Mouse (Mus musculus): Measurements from ENCODE around the gene Erbb2. TPM values are rescaled to one million over a fixed set of nuclear protein-coding genes. Genes with fewer than 3 reads are reported as not detected.

Erbb2 gene
- polyA plus RNA-seq, 1 experiment from 2014 or later: 54.9 TPM

DNA sequence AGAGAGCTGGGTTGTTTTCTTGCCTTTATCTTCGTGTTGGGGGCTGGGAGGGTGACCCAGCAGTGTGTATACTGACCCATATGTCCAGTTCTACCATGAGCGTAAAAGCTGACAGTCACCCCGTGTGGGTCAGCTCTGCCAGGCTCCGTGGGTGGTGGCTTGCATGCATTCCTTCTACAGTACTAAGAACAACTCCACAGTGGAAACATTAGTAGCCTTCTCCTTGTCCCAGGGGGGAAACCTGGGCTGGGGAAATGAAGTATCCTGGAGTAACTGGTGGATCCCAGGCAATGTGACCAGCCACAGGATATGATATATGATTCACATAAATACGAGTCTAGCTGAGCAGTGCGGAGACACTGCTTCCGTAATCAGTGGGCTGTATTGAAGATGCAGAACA lies 1.5 kb downstream of the Erbb2 start:
- ATAC-seq (ENCODE audit: low FRiP score, low TSS enrichment): no peak
- 9% methylated on average over 7 of the region's 7 CpGs for WGBS
- H3K27ac ChIP-seq (ENCODE audit: low read length): peak overlapping the region; percentile 28
- H3K4me2 ChIP-seq (replicated peaks; ENCODE audit: low read depth, low read length): peak overlapping the region; percentile 82
- H3K27me3 ChIP-seq (ENCODE audit: insufficient read depth, low read length): no peaks in the 10 kb centered on the region
- H3K4me3 ChIP-seq (ENCODE audit: low read length): peak overlapping the region; percentile 98
- H3K36me3 ChIP-seq (ENCODE audit: insufficient read depth, low read length): no peaks in the 10 kb centered on the region
- peak overlapping the region; percentile 97 for H3K9ac ChIP-seq (replicated peaks; ENCODE audit: low read length)
- H3K9me3 ChIP-seq (ENCODE audit: low read length): no peaks in the 10 kb centered on the region
- H3K4me1 ChIP-seq (ENCODE audit: insufficient read depth, low read length): peaks cover 70% of the 10 kb centered on the region

DNA sequence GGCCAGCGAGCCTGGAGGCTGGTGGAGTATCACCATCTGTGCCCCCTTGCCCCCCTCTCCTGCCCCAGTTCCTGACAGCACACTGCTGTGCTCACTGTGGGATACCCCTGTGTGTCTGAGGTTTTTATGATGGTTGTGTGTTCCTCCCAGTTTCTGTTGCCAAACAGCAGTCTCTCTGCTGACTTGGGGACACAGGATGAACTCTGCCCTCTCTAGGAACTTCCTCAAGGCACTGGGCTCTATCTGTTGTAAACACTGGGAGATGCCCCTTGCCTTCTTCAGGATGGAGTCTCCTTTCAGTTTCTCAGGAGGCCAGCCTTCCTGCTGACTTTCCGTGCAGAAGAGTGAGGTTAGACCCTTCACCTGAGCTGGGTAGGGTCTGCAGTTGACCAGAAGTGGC lies 1.9 kb downstream of the Erbb2 start:
- no peaks in the 10 kb centered on the region for H3K36me3 ChIP-seq (ENCODE audit: insufficient read depth, low read length)
- peak overlapping the region; percentile 98 for H3K4me3 ChIP-seq (ENCODE audit: low read length)
- peak overlapping the region; percentile 97 for H3K9ac ChIP-seq (replicated peaks; ENCODE audit: low read length)
- no peaks in the 10 kb centered on the region for H3K27me3 ChIP-seq (ENCODE audit: insufficient read depth, low read length)
- no peak overlapping the region for H3K27ac ChIP-seq (ENCODE audit: low read length)
- H3K4me1 ChIP-seq (ENCODE audit: insufficient read depth, low read length): peaks cover 70% of the 10 kb centered on the region
- ATAC-seq (ENCODE audit: low FRiP score, low TSS enrichment): no peak
- WGBS: 40% methylated on average over 2 of the region's 2 CpGs
- no peaks in the 10 kb centered on the region for H3K9me3 ChIP-seq (ENCODE audit: low read length)
- peak overlapping the region; percentile 82 for H3K4me2 ChIP-seq (replicated peaks; ENCODE audit: low read depth, low read length)

GRCm38 (mm10) chr11:98417074-98417473 lies 4.8 kb downstream of the Erbb2 start:
- Histone ChIP-seq H3K9ac (replicated peaks; ENCODE audit: low read length) (no peak overlapping the region), H3K4me2 (replicated peaks; ENCODE audit: low read depth, low read length) (no peak overlapping the region), H3K4me1 (ENCODE audit: insufficient read depth, low read length) (peaks cover 59% of the 10 kb centered on the region), H3K9me3 (ENCODE audit: low read length) (no peaks in the 10 kb centered on the region), H3K27ac (ENCODE audit: low read length) (no peak overlapping the region), H3K36me3 (ENCODE audit: insufficient read depth, low read length) (peaks cover 7% of the 10 kb centered on the region; the same call in 1 of the 2 replicates), H3K27me3 (ENCODE audit: insufficient read depth, low read length) (no peaks in the 10 kb centered on the region), H3K4me3 (ENCODE audit: low read length) (no peak overlapping the region)
- 84% methylated on average over 1 of the region's 1 CpGs for WGBS
- ATAC-seq (ENCODE audit: low FRiP score, low TSS enrichment): no peak

GRCm38 (mm10) chr11:98418273-98418672 lies 6.0 kb downstream of the Erbb2 start:
- no peaks in the 10 kb centered on the region for H3K9me3 ChIP-seq (ENCODE audit: low read length)
- no peaks in the 10 kb centered on the region for H3K27me3 ChIP-seq (ENCODE audit: insufficient read depth, low read length)
- no peak overlapping the region for H3K27ac ChIP-seq (ENCODE audit: low read length)
- H3K4me2 ChIP-seq (replicated peaks; ENCODE audit: low read depth, low read length): no peak overlapping the region
- H3K4me1 ChIP-seq (ENCODE audit: insufficient read depth, low read length): peaks cover 58% of the 10 kb centered on the region
- H3K4me3 ChIP-seq (ENCODE audit: low read length): no peak overlapping the region
- no peak for ATAC-seq (ENCODE audit: low FRiP score, low TSS enrichment)
- H3K9ac ChIP-seq (replicated peaks; ENCODE audit: low read length): no peak overlapping the region
- H3K36me3 ChIP-seq (ENCODE audit: insufficient read depth, low read length): peaks cover 16% of the 10 kb centered on the region
- WGBS: 71% methylated on average over 6 of the region's 6 CpGs

DNA sequence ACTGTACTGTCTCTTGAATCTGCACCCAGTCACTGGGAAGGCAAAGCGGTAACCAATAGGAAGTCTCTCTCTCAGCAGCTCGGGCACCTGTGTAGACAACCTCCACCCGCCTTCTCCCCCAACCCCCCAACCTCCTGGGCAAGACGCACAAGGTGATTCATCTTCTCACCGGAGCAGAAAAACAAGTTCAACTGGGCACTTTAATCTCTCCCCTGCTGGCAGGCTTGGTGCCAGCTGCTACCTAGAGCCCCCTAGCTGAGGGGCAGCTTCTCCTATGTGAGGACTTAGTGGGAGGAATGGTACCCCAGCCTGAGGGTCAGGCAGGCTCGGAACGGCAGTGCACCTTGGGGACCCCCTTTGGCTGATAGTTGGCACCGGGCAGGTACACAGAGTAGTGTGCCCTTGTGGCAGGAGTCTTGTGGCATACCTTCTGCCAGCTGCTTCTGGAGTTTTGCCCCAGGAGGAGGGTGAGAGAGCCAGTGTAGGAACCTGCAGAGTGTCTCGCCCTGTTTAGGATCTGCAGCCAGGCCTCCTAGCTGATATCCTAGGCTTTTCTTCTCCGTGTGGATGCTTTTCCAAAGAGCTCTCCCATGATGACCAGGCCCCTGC lies 6.8 kb downstream of the Erbb2 start:
- WGBS: 72% methylated on average over 10 of the region's 10 CpGs
- Histone ChIP-seq H3K4me3 (ENCODE audit: low read length) (no peak overlapping the region), H3K27me3 (ENCODE audit: insufficient read depth, low read length) (no peaks in the 10 kb centered on the region), H3K27ac (ENCODE audit: low read length) (no peak overlapping the region), H3K9me3 (ENCODE audit: low read length) (no peaks in the 10 kb centered on the region), H3K9ac (replicated peaks; ENCODE audit: low read length) (no peak overlapping the region), H3K36me3 (ENCODE audit: insufficient read depth, low read length) (peaks cover 22% of the 10 kb centered on the region), H3K4me1 (ENCODE audit: insufficient read depth, low read length) (peaks cover 51% of the 10 kb centered on the region), H3K4me2 (replicated peaks; ENCODE audit: low read depth, low read length) (no peak overlapping the region)
- ATAC-seq (ENCODE audit: low FRiP score, low TSS enrichment): no peak

- 93% methylated on average over 7 of the region's 7 CpGs for WGBS
- Histone ChIP-seq H3K9me3 (ENCODE audit: low read length) (no peaks in the 10 kb centered on the region), H3K4me1 (ENCODE audit: insufficient read depth, low read length) (no peaks in the 10 kb centered on the region), H3K27ac (ENCODE audit: low read length) (no peak overlapping the region), H3K27me3 (ENCODE audit: insufficient read depth, low read length) (no peaks in the 10 kb centered on the region), H3K4me2 (replicated peaks; ENCODE audit: low read depth, low read length) (no peak overlapping the region), H3K4me3 (ENCODE audit: low read length) (no peak overlapping the region), H3K9ac (replicated peaks; ENCODE audit: low read length) (no peak overlapping the region), H3K36me3 (ENCODE audit: insufficient read depth, low read length) (peaks cover 73% of the 10 kb centered on the region)
- no peak for ATAC-seq (ENCODE audit: low FRiP score, low TSS enrichment)
These were observed 14.3 kb downstream of the Erbb2 start for GRCm38 (mm10) chr11:98426592-98426991.

DNA sequence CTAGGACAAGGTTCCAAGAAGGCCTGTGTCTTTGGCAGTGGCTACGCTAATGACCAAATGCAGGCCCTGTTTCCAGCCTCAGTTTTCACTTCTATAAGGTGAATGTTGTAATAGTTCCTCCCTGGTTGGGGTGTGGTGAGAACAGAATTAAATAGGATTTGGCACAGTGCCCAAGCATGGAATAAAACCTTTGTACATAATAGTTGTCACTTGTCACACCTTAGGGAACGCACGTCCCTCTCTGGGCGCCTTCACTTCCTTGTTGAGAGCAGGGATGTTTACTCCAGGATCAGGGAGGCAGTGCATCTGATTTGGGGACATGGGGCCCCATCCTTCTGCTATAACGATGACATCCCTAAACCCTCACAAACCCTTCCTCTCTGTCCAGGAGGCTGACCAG lies 16.2 kb downstream of the Erbb2 start:
- H3K9ac ChIP-seq (replicated peaks; ENCODE audit: low read length): no peak overlapping the region
- no peak overlapping the region for H3K4me2 ChIP-seq (replicated peaks; ENCODE audit: low read depth, low read length)
- no peak overlapping the region for H3K27ac ChIP-seq (ENCODE audit: low read length)

GRCm38 (mm10) chr11:98431743-98432502 lies 19.7 kb downstream of the Erbb2 start:
- no peak overlapping the region for H3K27ac ChIP-seq (ENCODE audit: low read length)
- H3K4me2 ChIP-seq (replicated peaks; ENCODE audit: low read depth, low read length): no peak overlapping the region
- ATAC-seq (ENCODE audit: low FRiP score, low TSS enrichment): no peak
- WGBS: 79% methylated on average over 9 of the region's 9 CpGs
- no peak overlapping the region for H3K4me3 ChIP-seq (ENCODE audit: low read length)
- H3K9me3 ChIP-seq (ENCODE audit: low read length): no peaks in the 10 kb centered on the region
- no peak overlapping the region for H3K9ac ChIP-seq (replicated peaks; ENCODE audit: low read length)
- H3K27me3 ChIP-seq (ENCODE audit: insufficient read depth, low read length): no peaks in the 10 kb centered on the region
- peaks cover 87% of the 10 kb centered on the region for H3K36me3 ChIP-seq (ENCODE audit: insufficient read depth, low read length)
- no peaks in the 10 kb centered on the region for H3K4me1 ChIP-seq (ENCODE audit: insufficient read depth, low read length)

More for the DNA sequence above, 16.2 kb downstream of the Erbb2 start:
- peaks cover 80% of the 10 kb centered on the region for H3K36me3 ChIP-seq (ENCODE audit: insufficient read depth, low read length)
- no peaks in the 10 kb centered on the region for H3K4me1 ChIP-seq (ENCODE audit: insufficient read depth, low read length)
- no peak overlapping the region for H3K4me3 ChIP-seq (ENCODE audit: low read length)
- WGBS: 88% methylated on average over 5 of the region's 5 CpGs
- H3K9me3 ChIP-seq (ENCODE audit: low read length): no peaks in the 10 kb centered on the region
- ATAC-seq (ENCODE audit: low FRiP score, low TSS enrichment): no peak
- no peaks in the 10 kb centered on the region for H3K27me3 ChIP-seq (ENCODE audit: insufficient read depth, low read length)

DNA sequence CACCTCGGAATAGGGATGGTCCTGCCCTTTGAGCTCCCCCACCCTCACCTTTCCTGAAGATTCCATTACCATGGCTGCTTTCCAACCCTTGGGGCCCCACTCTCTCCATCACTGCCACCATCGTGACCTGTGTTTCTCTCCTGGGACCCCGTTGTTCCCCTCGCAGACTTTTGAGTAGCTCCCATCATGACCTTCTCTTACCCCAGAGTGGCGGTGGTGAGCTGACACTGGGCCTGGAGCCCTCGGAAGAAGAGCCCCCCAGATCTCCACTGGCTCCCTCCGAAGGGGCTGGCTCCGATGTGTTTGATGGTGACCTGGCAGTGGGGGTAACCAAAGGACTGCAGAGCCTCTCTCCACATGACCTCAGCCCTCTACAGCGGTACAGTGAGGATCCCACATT lies 23.5 kb downstream of the Erbb2 start:
- H3K36me3 ChIP-seq (ENCODE audit: insufficient read depth, low read length): peaks cover 63% of the 10 kb centered on the region
- H3K4me1 ChIP-seq (ENCODE audit: insufficient read depth, low read length): peaks cover 4% of the 10 kb centered on the region
- H3K27ac ChIP-seq (ENCODE audit: low read length): no peak overlapping the region
- H3K9me3 ChIP-seq (ENCODE audit: low read length): no peaks in the 10 kb centered on the region
- H3K27me3 ChIP-seq (ENCODE audit: insufficient read depth, low read length): no peaks in the 10 kb centered on the region
- 85% methylated on average over 9 of the region's 9 CpGs for WGBS
- no peak overlapping the region for H3K4me2 ChIP-seq (replicated peaks; ENCODE audit: low read depth, low read length)
- H3K4me3 ChIP-seq (ENCODE audit: low read length): no peak overlapping the region
- no peak overlapping the region for H3K9ac ChIP-seq (replicated peaks; ENCODE audit: low read length)
- no peak for ATAC-seq (ENCODE audit: low FRiP score, low TSS enrichment)

DNA sequence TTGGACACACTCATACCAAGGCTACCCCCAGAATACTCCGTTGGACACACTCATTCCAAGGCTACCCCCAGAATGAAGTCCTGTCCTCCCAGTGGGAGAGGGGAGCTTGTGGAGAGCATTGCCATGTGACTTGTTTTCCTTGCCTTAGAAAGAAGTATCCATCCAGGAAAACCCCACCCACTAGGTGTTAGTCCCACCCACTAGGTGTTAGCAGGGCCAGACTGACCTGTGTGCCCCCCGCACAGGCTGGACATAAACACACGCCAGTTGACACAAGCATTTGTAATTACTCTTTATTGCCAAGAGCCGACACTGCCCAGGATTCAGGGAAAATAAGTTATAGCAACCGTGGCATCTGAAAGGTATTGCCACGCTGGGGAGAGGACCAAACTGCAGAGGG lies 25.2 kb downstream of the Erbb2 start:
- H3K4me2 ChIP-seq (replicated peaks; ENCODE audit: low read depth, low read length): no peak overlapping the region
- peaks cover 4% of the 10 kb centered on the region for H3K4me1 ChIP-seq (ENCODE audit: insufficient read depth, low read length)
- WGBS: 78% methylated on average over 6 of the region's 6 CpGs
- ATAC-seq (ENCODE audit: low FRiP score, low TSS enrichment): no peak
- no peak overlapping the region for H3K9ac ChIP-seq (replicated peaks; ENCODE audit: low read length)
- H3K27ac ChIP-seq (ENCODE audit: low read length): no peak overlapping the region
- H3K36me3 ChIP-seq (ENCODE audit: insufficient read depth, low read length): peaks cover 48% of the 10 kb centered on the region
- H3K27me3 ChIP-seq (ENCODE audit: insufficient read depth, low read length): no peaks in the 10 kb centered on the region
- H3K9me3 ChIP-seq (ENCODE audit: low read length): no peaks in the 10 kb centered on the region; the same call in 1 of the 2 replicates
- H3K4me3 ChIP-seq (ENCODE audit: low read length): no peak overlapping the region
